Mouse (Mus musculus) left cerebral cortex, adult 11 months (tissue): Measurements from ENCODE around the gene Fstl1.
A peak's percentile ranks its signal among the peaks of the same experiment; 100 is the strongest.

Experiments used
- DNase-seq: peaks from one replicate; pipeline ENCODE4 v3.0.0; 2022; ENCODE audit warnings: low spot score

Gene Fstl1

DNA sequence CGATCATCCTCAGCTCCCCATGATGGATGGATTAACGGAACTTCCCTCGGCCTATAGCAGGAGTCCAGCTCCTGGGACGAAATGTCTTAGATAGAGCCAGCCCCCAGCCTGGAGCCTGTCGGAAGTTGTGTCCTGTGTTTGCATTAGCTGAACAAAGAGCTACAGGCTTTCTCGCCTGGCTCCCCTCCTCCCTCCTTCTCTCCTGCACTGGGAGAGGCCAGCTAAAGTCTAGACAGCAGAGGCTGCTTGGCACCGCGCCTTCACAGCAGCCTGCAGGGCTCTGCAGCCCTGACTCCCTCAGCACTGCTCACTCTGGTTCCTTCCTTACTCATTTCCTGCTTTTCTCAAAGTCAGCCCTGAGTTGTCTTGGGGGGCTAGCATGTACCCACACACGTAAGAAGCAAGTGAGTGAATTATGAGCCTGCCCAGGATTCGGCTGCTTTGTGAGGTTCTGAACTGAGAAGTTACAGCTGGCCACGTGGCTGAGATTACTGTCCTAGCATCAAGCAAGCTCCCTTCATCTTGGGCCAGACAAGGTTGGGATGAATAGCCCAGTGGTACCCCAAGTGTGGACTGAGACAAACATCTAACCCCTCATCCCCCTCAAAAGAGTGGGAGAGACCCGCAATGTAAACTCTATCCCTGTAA is 11.8 kb downstream of the Fstl1 start:
- no peak for DNase-seq

DNA sequence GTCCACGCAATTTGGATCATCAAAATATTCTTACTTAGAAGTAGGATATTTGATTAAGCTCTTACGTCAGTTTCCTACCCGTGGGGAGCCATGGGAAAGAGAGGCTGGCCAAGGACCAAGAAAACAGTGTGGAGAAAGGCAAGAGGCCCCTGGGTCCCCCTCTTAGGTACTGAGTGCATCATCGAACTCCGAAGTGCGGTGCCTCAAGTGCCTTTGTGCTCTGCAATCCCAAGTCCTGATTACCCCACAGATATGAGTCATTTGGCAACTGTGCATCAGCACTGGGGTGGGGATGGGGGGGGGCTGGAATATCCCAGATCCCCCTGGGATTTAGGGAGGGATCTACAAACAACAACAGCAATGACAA is 12.3 kb downstream of the Fstl1 start:
- no peak for DNase-seq

DNA sequence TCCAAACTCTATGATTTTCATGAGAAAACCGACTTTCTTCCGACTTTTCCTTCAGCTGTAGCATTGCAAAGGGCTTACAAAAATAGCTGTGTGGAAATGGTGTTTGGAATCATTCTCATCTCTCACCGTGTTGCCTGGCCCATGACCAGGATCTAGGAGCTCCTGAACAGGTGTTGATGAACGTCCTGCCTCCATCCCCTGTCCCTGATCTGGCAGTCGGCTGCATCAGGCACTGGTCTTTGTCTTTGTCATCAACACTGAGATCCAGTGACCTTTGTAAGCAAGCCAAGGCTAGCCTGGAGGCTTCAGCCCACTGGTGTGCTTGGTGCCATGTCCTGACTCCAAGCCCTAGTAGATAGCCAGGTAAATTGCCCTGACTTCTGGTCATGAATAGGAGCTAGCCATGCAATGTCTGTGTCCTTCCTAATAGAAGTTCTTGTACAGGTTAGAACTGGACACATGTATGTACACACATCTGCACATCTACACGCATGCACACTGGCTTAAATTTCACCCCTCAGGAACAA is 12.8 kb downstream of the Fstl1 start:
- DNase-seq, result no peak

DNA sequence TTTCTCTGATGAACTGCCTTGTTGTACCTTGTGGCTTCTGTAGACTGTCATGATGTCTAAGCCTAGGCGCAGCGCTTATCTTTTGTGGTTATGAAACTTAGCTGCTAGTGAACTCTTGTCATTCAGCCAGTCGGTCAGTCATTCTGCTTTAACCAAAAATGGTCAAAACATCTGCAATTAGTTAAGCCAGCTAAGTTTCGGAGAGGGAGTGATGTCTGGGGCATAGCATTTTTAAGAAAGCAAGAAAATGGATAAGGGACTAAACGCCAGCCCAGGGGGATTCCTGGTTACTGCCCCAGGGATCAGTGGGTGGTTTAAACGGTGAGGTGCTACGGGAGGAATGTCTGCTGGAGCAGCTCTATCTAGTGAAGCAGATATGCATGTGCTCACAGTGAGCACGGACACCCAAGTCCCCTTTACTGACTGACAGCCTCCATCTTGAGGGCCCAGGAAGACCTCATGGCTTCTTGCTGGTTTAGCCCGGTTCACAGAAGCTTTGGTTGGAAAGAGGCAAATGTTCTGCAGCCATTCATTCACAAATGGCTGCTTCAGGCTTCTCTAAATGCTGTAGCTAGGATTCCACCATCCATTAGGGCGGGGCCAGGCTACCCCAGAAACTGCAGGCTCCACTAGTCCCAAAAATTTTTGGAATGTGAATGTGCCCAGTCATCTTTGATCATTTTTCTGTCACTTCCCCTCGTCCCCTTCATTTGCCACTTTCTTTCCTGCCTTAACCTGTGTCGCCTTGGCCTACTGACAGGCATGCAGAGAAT is 13.5 kb downstream of the Fstl1 start:
- no peak for DNase-seq

DNA sequence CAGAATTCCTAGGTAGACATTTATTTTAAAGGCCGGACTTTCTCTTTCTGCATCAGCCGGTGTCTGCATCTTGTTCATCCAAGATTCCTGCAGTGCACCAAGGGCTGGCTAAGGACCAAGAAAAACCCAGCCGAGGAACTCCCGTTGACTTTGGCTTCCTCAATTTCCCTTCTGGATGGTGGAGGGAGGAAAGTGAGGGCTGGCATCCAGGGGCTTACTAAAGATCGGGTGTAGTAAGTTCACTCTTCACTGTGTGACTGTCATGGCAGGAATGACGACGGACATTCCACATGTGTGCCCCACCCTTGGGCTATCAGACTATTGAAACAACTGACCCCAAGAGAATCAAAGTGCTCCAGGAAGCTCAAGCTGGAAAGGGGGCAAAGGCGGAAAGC is 14.1 kb downstream of the Fstl1 start:
- no peak for DNase-seq

DNA sequence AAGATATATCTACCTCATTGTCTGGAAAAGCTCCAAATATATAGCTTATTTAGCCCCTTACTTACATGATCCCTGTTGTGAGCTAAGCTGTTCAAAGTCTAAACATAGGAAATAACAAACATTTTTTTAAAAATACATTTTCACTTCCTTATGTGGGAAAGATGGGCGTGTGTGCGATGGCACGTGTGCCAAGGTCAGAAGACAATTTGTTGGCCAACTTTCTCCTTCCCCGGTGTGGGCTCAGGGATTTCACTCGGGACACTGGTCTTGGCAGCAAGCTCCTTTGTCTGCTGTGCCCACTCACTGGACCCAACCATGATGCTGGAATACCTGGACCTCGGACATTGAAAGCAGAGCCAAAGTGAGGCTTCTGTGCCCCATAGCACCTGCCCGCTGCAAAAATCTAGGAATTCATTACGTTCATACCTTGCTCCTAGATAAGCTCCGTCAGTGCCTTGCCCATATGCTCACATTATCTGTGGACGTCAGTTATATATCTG is 19.0 kb downstream of the Fstl1 start:
- no peak for DNase-seq

DNA sequence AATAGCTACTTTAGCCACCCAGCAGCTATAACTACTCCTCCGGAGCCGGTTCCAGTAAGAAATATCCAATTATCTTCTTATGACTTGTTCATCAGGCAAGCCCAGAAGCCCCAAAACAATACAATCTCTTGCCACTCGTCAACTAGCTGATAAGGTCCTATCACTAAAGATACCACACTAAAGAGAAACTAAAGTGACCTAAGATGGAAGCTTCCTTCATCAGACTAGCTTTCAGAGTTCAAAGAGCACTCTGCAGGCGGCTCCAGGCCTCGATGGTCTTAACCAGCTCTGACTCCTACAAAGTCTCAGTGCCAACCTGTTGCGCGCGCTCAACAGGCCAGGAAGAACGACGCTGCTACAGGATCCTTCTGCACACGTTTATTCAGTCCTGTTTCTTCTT is 19.6 kb downstream of the Fstl1 start:
- DNase-seq, result no peak

DNA sequence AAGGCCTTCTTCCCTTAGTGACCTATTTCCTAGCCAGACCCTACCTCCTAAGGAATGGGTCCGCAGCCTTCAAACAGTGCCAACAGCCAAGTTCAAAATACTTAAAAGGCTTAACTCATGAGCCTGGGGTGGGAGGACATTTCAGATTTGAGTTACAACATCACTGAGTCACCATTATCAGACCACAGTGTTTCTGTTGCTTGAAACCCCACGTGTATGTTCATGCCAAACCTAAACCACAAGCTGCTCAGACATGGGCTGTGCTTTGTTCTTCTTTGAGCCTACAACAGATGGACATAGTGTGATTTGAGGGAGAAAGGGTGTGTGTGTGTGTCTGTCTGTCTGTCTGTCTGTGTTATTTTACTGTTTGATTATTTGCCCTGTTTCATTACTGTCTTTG is 24.4 kb downstream of the Fstl1 start:
- DNase-seq, result no peak

DNA sequence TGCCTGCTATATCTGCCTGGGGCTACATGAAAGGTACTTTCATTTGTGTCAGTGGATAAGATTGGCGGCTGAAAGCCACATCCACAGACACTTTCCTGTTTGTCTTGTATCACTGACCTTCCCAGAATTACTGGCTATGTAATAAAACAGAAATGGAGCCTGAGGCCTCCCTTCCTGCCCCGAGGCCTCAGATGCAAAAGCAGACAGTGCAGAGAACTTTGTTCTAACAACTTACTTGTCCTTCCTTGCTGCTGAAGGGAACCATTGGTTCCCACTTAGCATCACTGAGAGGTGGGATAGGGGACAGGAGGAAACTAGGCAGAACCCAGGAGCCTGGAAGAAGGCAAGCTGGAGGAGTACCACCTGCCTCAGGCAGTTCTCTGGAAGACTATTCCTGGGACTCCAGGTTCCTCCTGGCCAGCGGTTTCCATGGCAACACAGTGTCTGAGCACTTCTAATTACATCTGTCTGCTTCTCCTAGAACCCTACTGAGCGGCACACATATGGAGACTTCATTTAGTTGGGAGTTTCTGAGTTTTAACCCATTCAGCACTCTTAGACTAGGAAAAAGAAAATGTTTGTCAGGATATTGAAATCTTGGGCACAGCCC is 26.1 kb downstream of the Fstl1 start:
- no peak for DNase-seq

DNA sequence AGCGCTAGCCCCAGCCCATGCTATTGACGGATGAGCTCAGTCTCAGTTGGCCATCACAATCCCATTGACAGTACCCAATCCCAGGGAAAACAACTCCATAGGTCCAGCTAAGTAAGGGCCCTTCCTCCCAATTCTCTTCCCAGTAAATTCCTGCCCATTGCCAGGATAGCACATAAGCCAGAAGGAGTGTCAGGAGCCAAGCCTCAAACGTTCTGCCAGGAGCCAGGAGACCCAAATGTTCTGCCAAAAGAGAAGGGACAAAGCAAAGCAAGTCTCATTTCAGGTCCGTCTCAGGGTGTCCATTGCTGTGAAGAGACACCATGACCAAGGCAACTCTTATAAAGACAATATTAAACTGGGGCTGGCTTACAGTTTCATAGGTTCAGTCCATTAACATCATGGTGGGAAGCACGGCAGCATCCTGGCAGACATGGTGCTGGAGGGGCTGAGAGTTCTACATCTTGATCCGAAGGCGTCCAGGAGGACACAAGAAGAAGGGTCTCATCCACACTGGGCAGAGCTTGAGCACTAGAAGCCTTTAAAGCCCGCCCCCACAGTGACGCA is 26.8 kb downstream of the Fstl1 start:
- DNase-seq, result no peak

DNA sequence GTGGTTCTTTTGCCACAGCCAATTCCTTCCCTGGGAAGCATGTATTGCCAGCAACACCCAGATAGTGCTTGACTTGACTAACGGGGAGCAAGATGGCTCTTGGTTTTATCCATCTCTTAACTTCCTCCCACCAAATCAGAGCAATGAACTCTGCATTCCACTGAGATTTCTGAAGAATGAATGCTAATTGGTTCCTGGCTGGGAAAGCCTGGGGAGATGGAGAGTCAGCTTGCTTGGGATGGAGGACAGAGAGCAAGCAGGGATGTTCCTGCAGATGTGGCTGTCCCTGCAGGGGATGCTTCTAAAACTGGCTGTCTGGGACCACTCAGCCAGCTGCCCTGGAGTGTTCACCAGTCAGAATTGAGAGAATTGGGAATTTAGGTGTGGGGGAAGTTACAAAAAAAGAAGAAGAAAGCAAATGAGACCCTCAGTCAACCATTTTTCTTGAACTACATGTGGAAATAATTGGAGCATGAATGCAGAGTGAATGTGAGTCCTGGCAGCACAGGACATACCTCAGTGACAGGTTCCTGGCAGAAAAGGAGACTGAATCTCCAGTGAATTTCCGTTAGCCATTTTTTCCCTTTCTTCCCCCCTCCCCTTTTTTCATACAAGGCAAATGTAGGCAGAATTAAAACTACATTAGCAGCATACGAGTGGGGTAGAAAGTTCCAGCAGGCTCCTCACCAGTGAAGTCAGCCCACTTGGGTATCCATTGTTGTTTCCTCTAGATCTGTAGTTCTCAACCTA is 29.2 kb downstream of the Fstl1 start:
- no peak for DNase-seq

DNA sequence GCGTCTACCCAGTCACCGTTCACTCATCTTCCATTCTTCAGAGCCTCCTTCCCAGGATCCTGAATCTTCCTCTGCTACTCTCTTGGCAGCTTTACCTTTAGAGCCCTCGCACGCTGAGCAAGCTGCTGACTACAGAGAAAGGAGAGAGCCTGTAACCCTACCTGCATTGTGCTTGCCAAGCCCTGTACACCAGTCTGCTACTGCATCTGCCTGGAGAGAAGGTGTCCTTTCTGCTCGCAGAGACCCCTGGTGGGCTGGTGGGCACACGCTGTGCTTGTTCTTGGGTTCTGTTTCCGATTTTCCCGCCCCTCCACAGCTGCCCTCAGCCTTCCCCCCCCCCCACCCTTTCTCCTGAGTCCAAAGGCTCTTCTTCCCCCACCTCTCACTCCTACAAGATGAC is 30.6 kb downstream of the Fstl1 start:
- no peak for DNase-seq

DNA sequence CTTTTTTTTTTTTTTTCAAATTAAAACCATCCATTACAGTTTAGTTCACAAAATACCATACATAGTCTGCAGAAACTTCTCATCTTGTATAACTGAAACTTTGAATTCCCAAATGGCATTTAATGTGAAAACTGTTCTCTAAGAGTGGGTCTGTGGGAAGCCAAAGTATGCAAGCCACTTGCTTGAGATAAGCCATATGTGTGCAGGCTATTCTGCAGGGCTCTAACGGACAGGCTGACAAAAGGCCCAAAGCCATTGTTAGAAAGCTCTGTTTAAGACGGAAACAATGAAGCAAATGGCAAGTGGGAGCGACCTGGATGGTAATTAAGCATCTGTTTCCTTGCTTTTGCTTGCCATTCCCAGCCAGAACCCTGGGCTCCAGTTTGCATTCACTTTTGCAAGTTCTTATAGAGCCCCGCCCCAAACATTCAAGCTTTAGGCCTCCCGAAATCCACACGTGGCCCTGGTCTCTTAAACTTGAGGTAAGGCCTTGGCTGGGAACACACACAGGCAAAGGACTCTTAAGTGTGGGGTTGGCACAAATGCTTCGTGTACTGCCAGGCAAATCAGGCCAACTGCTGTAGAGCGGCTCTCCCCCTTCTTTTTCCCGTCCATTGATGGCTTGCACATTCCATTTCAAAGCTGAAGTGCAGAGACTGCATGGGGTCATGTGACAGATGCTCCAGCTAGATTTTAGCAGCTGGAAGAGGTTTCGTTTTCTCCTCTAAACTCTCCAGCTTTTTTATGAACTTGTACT is 32.4 kb downstream of the Fstl1 start:
- DNase-seq, result no peak

DNA sequence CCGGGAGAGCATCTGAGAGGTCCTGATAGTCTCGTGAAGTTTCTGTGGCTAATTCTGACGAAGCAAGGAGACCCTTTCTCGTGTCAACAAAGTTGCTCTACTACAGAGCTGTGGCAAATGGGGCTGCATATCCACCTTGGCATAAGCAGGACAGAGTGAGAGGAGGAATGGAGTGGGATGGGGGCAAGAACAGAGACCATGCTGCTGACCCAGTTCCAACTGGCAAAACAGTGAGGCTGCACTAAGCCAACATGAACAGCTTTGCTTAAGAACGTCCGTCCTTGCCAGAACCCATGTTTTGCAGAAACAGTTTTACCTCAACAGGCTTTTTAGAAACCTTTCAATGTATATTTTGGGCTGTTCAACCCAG is 32.9 kb downstream of the Fstl1 start:
- DNase-seq, result no peak

DNA sequence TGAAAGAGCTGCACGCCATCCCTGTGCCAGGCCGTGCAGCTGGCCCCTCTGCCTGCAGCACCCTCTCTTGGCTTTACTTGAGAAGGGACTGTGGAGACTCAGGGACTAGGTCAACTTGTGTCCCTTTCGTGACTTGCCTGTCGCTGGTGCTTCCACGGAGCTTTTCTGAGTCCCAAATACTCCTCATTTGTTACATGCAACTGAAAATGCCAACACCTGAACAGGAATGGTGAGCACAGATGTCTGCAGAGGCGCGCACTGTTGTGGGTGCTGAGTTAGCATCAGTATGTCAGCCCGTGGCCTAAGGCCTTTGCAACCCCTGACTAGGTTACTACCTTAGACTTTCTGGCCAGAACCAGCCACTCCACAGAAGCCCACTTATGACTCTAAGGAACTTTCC is 35.2 kb downstream of the Fstl1 start:
- no peak for DNase-seq

DNA sequence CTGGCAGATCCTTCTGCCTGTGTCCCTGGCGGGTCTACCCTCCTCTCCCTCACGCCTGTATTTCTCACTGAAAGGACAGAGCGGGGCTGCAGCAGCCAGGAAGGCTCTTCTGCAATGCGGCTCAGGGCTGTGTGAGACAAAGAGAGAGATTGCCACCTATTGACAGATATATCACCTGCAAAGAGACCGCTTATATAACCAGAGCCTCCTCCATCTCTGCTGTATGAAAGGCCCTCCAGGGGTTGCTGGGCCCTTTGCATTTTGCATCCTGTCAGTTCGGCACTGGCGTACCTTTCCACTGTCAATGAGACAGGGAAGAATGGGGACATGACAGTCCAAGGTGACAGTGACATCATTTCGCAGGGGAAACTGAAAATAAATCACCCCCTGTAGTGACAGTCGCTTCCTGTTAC is 35.8 kb downstream of the Fstl1 start:
- DNase-seq, result peak; percentile 73

DNA sequence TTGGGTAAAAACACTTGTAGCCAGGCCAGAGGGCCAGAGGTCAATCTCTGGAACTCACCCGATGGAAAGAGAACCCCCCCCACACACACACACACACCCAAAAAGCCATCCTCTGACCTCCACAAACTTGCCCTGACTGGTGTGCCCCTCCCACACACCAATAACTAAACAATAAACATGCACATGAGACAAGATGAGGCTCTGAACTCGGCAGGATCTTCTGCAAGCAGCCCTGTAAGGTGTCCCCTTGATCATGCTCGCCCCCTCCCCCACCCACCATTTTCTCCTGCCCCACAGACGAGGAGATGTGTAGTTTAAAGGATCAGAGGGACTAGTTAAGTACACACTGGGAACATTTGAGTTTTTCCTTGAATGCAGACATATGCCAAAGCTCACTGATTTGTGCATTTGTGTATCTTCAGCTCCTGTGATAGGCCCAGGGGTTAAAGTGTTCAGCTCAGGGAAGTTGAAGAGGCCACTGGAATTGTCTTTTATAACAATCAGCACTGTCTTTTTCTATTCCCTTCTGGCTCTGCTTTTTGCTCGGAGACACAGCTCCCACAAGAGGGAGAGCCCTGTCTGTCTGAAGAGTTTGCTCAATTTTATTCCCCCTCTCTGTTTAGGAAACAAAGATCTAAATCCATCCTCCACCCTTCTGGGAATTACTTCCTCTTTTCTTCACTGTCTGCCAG is 37.2 kb downstream of the Fstl1 start:
- DNase-seq, result no peak

DNA sequence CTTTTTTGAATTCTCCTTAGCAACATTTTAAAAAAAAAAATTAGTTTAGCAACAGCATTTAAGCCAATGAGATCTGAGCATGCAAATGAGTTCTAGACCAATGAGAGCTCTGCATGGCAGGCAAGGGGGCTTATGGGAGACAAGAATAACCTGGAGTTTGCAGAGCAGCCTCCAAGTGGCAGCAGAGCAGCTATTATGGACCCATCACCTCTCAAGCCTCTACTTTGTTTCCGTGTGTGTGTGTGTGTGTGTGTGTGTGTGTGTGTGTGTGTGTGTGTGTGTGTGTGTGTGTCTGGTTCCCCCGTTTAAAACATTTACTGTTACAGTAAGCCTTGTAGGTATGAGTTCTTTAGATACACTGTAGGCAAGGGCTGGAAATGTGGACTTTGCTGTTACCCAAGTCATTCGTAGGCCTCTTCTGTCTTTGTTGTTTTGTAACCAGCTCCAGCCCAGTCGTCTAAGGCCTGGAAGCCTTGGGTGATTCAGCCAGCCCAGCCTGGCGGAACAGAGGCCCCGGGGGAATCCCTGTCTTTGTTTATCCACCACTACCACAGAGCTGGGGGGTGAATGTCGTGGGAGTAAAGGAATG is 37.8 kb downstream of the Fstl1 start:
- DNase-seq, result peak; percentile 73

DNA sequence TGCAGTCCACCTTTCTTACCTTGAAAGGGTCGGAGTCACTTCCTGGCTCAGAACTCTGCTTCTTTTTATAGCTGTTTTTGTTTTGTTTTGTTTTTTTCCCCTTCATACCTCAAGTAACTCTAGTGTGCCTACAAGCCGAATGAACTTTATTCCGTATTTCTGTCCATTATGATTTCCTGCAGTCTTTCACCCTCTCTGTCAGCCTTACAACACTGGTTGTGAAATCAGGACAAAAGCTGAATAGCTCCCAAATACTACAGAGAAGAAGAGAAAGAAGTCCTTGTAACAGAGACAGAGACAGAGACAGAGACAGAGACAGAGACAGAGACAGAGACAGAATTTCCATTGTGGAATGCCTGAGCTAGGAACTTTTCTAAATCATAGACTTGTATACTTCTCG is 41.3 kb downstream of the Fstl1 start:
- no peak for DNase-seq

DNA sequence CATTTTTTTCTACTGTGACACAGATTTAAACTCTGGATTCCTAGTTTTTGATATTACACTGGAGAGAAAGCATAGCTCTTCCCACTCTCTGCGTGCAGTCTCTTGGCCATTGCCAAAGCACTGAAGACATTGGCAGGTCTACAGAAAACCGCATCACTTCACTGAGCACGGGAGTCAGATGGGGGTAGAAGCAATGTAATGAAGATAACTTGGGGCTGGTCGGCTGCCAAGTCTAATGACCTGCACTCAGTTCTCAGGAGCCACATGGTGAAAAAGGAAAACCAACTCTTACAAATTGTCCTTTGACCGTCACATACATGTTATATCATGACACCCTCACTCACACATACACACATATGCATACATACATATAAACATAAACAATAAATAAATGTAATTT is 47.3 kb downstream of the Fstl1 start:
- no peak for DNase-seq
